Mouse (Mus musculus) kidney, postnatal 0 days (tissue): ENCODE data around the gene Foxd1. TPM values are rescaled to one million over a fixed set of nuclear protein-coding genes. Genes with fewer than 3 reads are reported as not detected.
A peak's percentile ranks its signal among the peaks of the same experiment; 100 is the strongest.

Source experiments
- ATAC-seq: fragments of 200-750 bp; cut with Nextera tagmentation; replicated peaks from 2 replicates; pipeline ENCODE4 v1.8.0; 2017; ENCODE audit warnings: low read depth, moderate number of reproducible peaks, moderate TSS enrichment, moderate library complexity; ENCODE audit not compliant: low FRiP score
- DNase-seq: peaks from one replicate; pipeline ENCODE4 v3.0.0-alpha.2; 2016; ENCODE audit warnings: low spot score
- H3K27ac ChIP-seq: fragments of 300-500 bp; sonication (generic); 2 replicates; pipeline ENCODE4 v1.5.1; 2014; ENCODE audit warnings: mild to moderate bottlenecking
- H3K27me3 ChIP-seq: fragments of 300-500 bp; sonication (generic); 2 replicates; pipeline ENCODE4 v1.6.1; 2014; ENCODE audit warnings: low read length, mixed read lengths; ENCODE audit not compliant: insufficient read depth
- H3K36me3 ChIP-seq: fragments of 300-500 bp; sonication (generic); 2 replicates; pipeline ENCODE4 v1.6.1; 2014; ENCODE audit warnings: low read length, mixed read lengths; ENCODE audit not compliant: insufficient read depth
- H3K4me1 ChIP-seq: fragments of 300-500 bp; sonication (generic); replicated peaks from 2 replicates; pipeline ENCODE4 v1.6.1; 2014; ENCODE audit warnings: antibody characterized with exemption, low read length, mixed read lengths; ENCODE audit not compliant: insufficient read depth
- H3K4me2 ChIP-seq: fragments of 300-500 bp; sonication (generic); 2 replicates; pipeline ENCODE4 v1.6.1; 2014; ENCODE audit warnings: mild to moderate bottlenecking, low read length, moderate library complexity, mixed read lengths
- H3K4me3 ChIP-seq: fragments of 300-500 bp; sonication (generic); replicated peaks from 2 replicates; pipeline ENCODE4 v1.5.1; 2014; ENCODE audit warnings: low read depth, low read length
- H3K9ac ChIP-seq: fragments of 300-500 bp; sonication (generic); 2 replicates; pipeline ENCODE4 v1.6.1; 2014; ENCODE audit warnings: low read depth, low read length
- H3K9me3 ChIP-seq: fragments of 300-500 bp; sonication (generic); replicated peaks from 2 replicates; pipeline ENCODE4 v1.6.1; 2016; ENCODE audit warnings: low read length, inconsistent platforms, mixed read lengths
- CTCF ChIP-seq: IDR thresholded peaks from 2 replicates; pipeline ENCODE4 v1.5.1; 2016; ENCODE audit warnings: antibody characterized with exemption, low read depth, mild to moderate bottlenecking, moderate library complexity
- WGBS: fragments of 180-500 bp; shearing (Covaris S2); extraction: QIAGEN DNeasy Blood & Tissue Kit; methylation state at CpG from one replicate; pipeline ENCODE4 v1.1.7; 2014; 5-methylcytosine and 5-hydroxymethylcytosine counted together
- polyA plus RNA-seq: library from polyadenylated mRNA; unstranded; fragments of >200 nt; fragmentation: Nextera tagmentation; extraction: Ambion mirVana; gene quantifications from 2 replicates; pipeline ENCODE4 v1.2.1, GENCODE M21; 2015

The Foxd1 gene
- polyA plus RNA-seq, 1 experiment from 2014 or later: 3.4 TPM

GRCm38 (mm10) chr13:98352381-98352975 lies 1.6 kb upstream of the Foxd1 start:
- H3K9me3 ChIP-seq: no peaks in the 10 kb centered on the region
- WGBS: 13% methylated on average over 14 of the region's 14 CpGs
- DNase-seq: no peak

GRCm38 (mm10) chr13:98353709-98354089 lies 343 bp upstream of the Foxd1 start:
- Histone ChIP-seq H3K9ac (no peak overlapping the region), H3K27me3 (peaks cover 74% of the 10 kb centered on the region), H3K4me1 (peaks cover 14% of the 10 kb centered on the region; the same call in 1 of the 2 replicates), H3K4me2 (peak overlapping the region; percentile 85), H3K4me3 (peak overlapping the region; percentile 63), H3K27ac (no peak overlapping the region), H3K9me3 (no peaks in the 10 kb centered on the region), H3K36me3 (no peaks in the 10 kb centered on the region)
- TF ChIP-seq CTCF: no peak
- no peak for DNase-seq
- ATAC-seq: peak; percentile 15; the same call in 1 of the 2 replicates
- under 1% methylated on average over 13 of the region's 13 CpGs for WGBS

More at GRCm38 (mm10) chr13:98352381-98352975, 1.6 kb upstream of the Foxd1 start:
- no peak for TF ChIP-seq CTCF
- Histone ChIP-seq H3K9ac (no peak overlapping the region), H3K4me1 (peaks cover 14% of the 10 kb centered on the region; the same call in 1 of the 2 replicates), H3K36me3 (no peaks in the 10 kb centered on the region), H3K27ac (no peak overlapping the region), H3K4me3 (no peak overlapping the region), H3K4me2 (no peak overlapping the region), H3K27me3 (peaks cover 64% of the 10 kb centered on the region)
- ATAC-seq: no peak

GRCm38 (mm10) chr13:98354871-98355558 lies 973 bp downstream of the Foxd1 start:
- Histone ChIP-seq H3K9me3 (no peaks in the 10 kb centered on the region), H3K4me1 (peaks cover 14% of the 10 kb centered on the region; the same call in 1 of the 2 replicates), H3K4me3 (peak overlapping the region; percentile 63), H3K4me2 (peak overlapping the region; percentile 85), H3K9ac (peak overlapping the region; percentile 73), H3K27ac (peak overlapping the region; percentile 75), H3K36me3 (no peaks in the 10 kb centered on the region), H3K27me3 (peaks cover 73% of the 10 kb centered on the region)
- ATAC-seq (peak; percentile 19; the same call in 1 of the 2 replicates), DNase-seq (no peak)
- WGBS: 1% methylated on average over 55 of the region's 102 CpGs
- no peak for TF ChIP-seq CTCF

- peak overlapping the region; percentile 85 for H3K4me2 ChIP-seq
- H3K27me3 ChIP-seq: peaks cover 72% of the 10 kb centered on the region
- no peak for ATAC-seq
- no peak for TF ChIP-seq CTCF
- H3K4me1 ChIP-seq: peaks cover 14% of the 10 kb centered on the region; the same call in 1 of the 2 replicates
- whole genome bisulfite sequencing: under 1% methylated on average over 76 of the region's 81 CpGs
- no peak for DNase-seq
- no peaks in the 10 kb centered on the region for H3K9me3 ChIP-seq
- no peaks in the 10 kb centered on the region for H3K36me3 ChIP-seq
- peak overlapping the region; percentile 63 for H3K4me3 ChIP-seq
- H3K27ac ChIP-seq: peak overlapping the region; percentile 75
- H3K9ac ChIP-seq: peak overlapping the region; percentile 73
Measured at GRCm38 (mm10) chr13:98355559-98356111, 1.6 kb downstream of the Foxd1 start.

- TF ChIP-seq CTCF: no peak
- no peaks in the 10 kb centered on the region for H3K9me3 ChIP-seq
- H3K4me2 ChIP-seq: peak overlapping the region; percentile 85
- peaks cover 14% of the 10 kb centered on the region; the same call in 1 of the 2 replicates for H3K4me1 ChIP-seq
- no peaks in the 10 kb centered on the region for H3K36me3 ChIP-seq
- H3K9ac ChIP-seq: peak overlapping the region; percentile 73
- no peak for ATAC-seq
- 17% methylated on average over 9 of the region's 9 CpGs for WGBS
- no peak for DNase-seq
- peaks cover 71% of the 10 kb centered on the region for H3K27me3 ChIP-seq
- H3K27ac ChIP-seq: 0 out of 2 replicates have a peak overlapping the region, but pooled peaks have one; percentile 75
- H3K4me3 ChIP-seq: peak overlapping the region; percentile 63
Measured at GRCm38 (mm10) chr13:98356176-98356972, 2.3 kb downstream of the Foxd1 start.
